Mouse (Mus musculus) forebrain, embryonic 15.5 days (tissue): ENCODE data around the gene Rreb1. TPM values are rescaled to one million over a fixed set of nuclear protein-coding genes. Genes with fewer than 3 reads are reported as not detected.

Source experiments
- ATAC-seq: fragments of 200-750 bp; cut with Nextera tagmentation; replicated peaks from 2 replicates; pipeline ENCODE4 v1.8.0; 2017; ENCODE audit warnings: mild to moderate bottlenecking, moderate TSS enrichment, moderate library complexity
- H3K27ac ChIP-seq: fragments of 300-500 bp; sonication (generic); replicated peaks from 2 replicates; pipeline ENCODE4 v1.5.1; 2015; ENCODE audit warnings: mild to moderate bottlenecking, inconsistent platforms
- H3K27me3 ChIP-seq: fragments of 300-500 bp; sonication (generic); 2 replicates; pipeline ENCODE4 v1.6.1; 2015; ENCODE audit warnings: inconsistent platforms
- H3K36me3 ChIP-seq: fragments of 300-500 bp; sonication (generic); 2 replicates; pipeline ENCODE4 v1.6.1; 2015; ENCODE audit warnings: mild to moderate bottlenecking, inconsistent platforms
- H3K4me1 ChIP-seq: fragments of 300-500 bp; sonication (generic); 2 replicates; pipeline ENCODE4 v1.6.1; 2015; ENCODE audit warnings: inconsistent platforms
- H3K4me2 ChIP-seq: fragments of 300-500 bp; sonication (generic); replicated peaks from 2 replicates; pipeline ENCODE4 v1.6.1; 2015; ENCODE audit warnings: mild to moderate bottlenecking, inconsistent platforms
- H3K4me3 ChIP-seq: fragments of 300-500 bp; sonication (generic); 2 replicates; pipeline ENCODE4 v1.5.1; 2015; ENCODE audit warnings: mild to moderate bottlenecking, inconsistent platforms
- H3K9ac ChIP-seq: fragments of 300-500 bp; sonication (generic); replicated peaks from 2 replicates; pipeline ENCODE4 v1.6.1; 2015; ENCODE audit warnings: mild to moderate bottlenecking, inconsistent platforms
- H3K9me3 ChIP-seq: fragments of 300-500 bp; sonication (generic); 2 replicates; pipeline ENCODE4 v1.6.1; 2016; ENCODE audit warnings: inconsistent platforms
- WGBS: fragments of 180-500 bp; shearing (Covaris S2); methylation state at CpG from one replicate; pipeline ENCODE4 v1.1.7; 2015; ENCODE audit warnings: mixed read lengths; 5-methylcytosine and 5-hydroxymethylcytosine counted together
- polyA plus RNA-seq: library from polyadenylated mRNA; unstranded; fragments of >200 nt; fragmentation: Nextera tagmentation; extraction: Ambion mirVana; gene quantifications from 2 replicates; pipeline ENCODE4 v1.2.1, GENCODE M21; 2015

Gene Rreb1
- polyA plus RNA-seq, 1 experiment from 2014 or later, result 1.8 TPM

GRCm38 (mm10) chr13:37876366-37876765 lies 98.2 kb downstream of the Rreb1 start:
- H3K9ac ChIP-seq, result no peak overlapping the region
- H3K9me3 ChIP-seq, result no peaks in the 10 kb centered on the region
- H3K27me3 ChIP-seq, result no peaks in the 10 kb centered on the region
- 79% methylated on average over 5 of the region's 5 CpGs for WGBS
- H3K27ac ChIP-seq, result no peak overlapping the region
- ATAC-seq, result no peak
- no peak overlapping the region for H3K4me2 ChIP-seq
- H3K4me3 ChIP-seq, result no peak overlapping the region
- H3K36me3 ChIP-seq, result no peaks in the 10 kb centered on the region
- H3K4me1 ChIP-seq, result no peaks in the 10 kb centered on the region

GRCm38 (mm10) chr13:37876836-37877235 lies 98.6 kb downstream of the Rreb1 start:
- Histone ChIP-seq H3K4me3 (no peak overlapping the region), H3K9ac (no peak overlapping the region), H3K4me2 (no peak overlapping the region), H3K27me3 (no peaks in the 10 kb centered on the region), H3K27ac (no peak overlapping the region), H3K36me3 (no peaks in the 10 kb centered on the region), H3K4me1 (no peaks in the 10 kb centered on the region), H3K9me3 (no peaks in the 10 kb centered on the region)
- no peak for ATAC-seq
- 63% methylated on average over 4 of the region's 4 CpGs for WGBS

- Histone ChIP-seq H3K4me1 (no peaks in the 10 kb centered on the region), H3K9me3 (no peaks in the 10 kb centered on the region), H3K9ac (no peak overlapping the region), H3K4me2 (no peak overlapping the region), H3K4me3 (no peak overlapping the region), H3K36me3 (no peaks in the 10 kb centered on the region), H3K27ac (no peak overlapping the region), H3K27me3 (no peaks in the 10 kb centered on the region)
- no peak for ATAC-seq
- WGBS, result 72% methylated on average over 3 of the region's 3 CpGs
These were observed 99.0 kb downstream of the Rreb1 start for GRCm38 (mm10) chr13:37877241-37877640.

- H3K36me3 ChIP-seq, result no peaks in the 10 kb centered on the region
- H3K4me3 ChIP-seq, result no peak overlapping the region
- no peak overlapping the region for H3K9ac ChIP-seq
- H3K4me2 ChIP-seq, result no peak overlapping the region
- H3K9me3 ChIP-seq, result no peaks in the 10 kb centered on the region
- H3K27ac ChIP-seq, result no peak overlapping the region
- H3K4me1 ChIP-seq, result no peaks in the 10 kb centered on the region
- WGBS, result 93% methylated on average over 2 of the region's 2 CpGs
- no peak for ATAC-seq
- no peaks in the 10 kb centered on the region for H3K27me3 ChIP-seq
These were observed 100.7 kb downstream of the Rreb1 start for GRCm38 (mm10) chr13:37878918-37879331.

- Histone ChIP-seq H3K27ac (no peak overlapping the region), H3K9me3 (no peaks in the 10 kb centered on the region), H3K9ac (no peak overlapping the region), H3K4me1 (no peaks in the 10 kb centered on the region), H3K4me3 (no peak overlapping the region), H3K4me2 (no peak overlapping the region), H3K36me3 (no peaks in the 10 kb centered on the region), H3K27me3 (no peaks in the 10 kb centered on the region)
- WGBS, result 73% methylated on average over 5 of the region's 5 CpGs
- no peak for ATAC-seq
These were observed 101.4 kb downstream of the Rreb1 start for GRCm38 (mm10) chr13:37879556-37879955.

GRCm38 (mm10) chr13:37880035-37880434 lies 101.8 kb downstream of the Rreb1 start:
- Histone ChIP-seq H3K9ac (no peak overlapping the region), H3K36me3 (no peaks in the 10 kb centered on the region), H3K4me3 (no peak overlapping the region), H3K4me1 (no peaks in the 10 kb centered on the region), H3K27ac (no peak overlapping the region), H3K4me2 (no peak overlapping the region), H3K27me3 (no peaks in the 10 kb centered on the region), H3K9me3 (no peaks in the 10 kb centered on the region)
- 33% methylated on average over 1 of the region's 1 CpGs for WGBS
- ATAC-seq, result no peak

- H3K27ac ChIP-seq, result no peak overlapping the region
- no peak overlapping the region for H3K4me2 ChIP-seq
- H3K4me1 ChIP-seq, result no peaks in the 10 kb centered on the region
- ATAC-seq, result no peak
- no peaks in the 10 kb centered on the region for H3K9me3 ChIP-seq
- WGBS, result 83% methylated on average over 9 of the region's 9 CpGs
- H3K4me3 ChIP-seq, result no peak overlapping the region
- no peaks in the 10 kb centered on the region for H3K27me3 ChIP-seq
- no peaks in the 10 kb centered on the region for H3K36me3 ChIP-seq
- H3K9ac ChIP-seq, result no peak overlapping the region
These were observed 102.5 kb downstream of the Rreb1 start for GRCm38 (mm10) chr13:37880581-37881130.

- no peak overlapping the region for H3K4me2 ChIP-seq
- no peak overlapping the region for H3K9ac ChIP-seq
- H3K9me3 ChIP-seq, result no peaks in the 10 kb centered on the region
- no peaks in the 10 kb centered on the region for H3K27me3 ChIP-seq
- H3K4me1 ChIP-seq, result no peaks in the 10 kb centered on the region
- ATAC-seq, result no peak
- H3K27ac ChIP-seq, result no peak overlapping the region
- H3K4me3 ChIP-seq, result no peak overlapping the region
- WGBS, result 90% methylated on average over 8 of the region's 8 CpGs
- no peaks in the 10 kb centered on the region for H3K36me3 ChIP-seq
These were observed 104.3 kb downstream of the Rreb1 start for GRCm38 (mm10) chr13:37882521-37882920.

GRCm38 (mm10) chr13:37883008-37883407 lies 104.8 kb downstream of the Rreb1 start:
- H3K9ac ChIP-seq, result no peak overlapping the region
- no peak overlapping the region for H3K4me3 ChIP-seq
- no peak overlapping the region for H3K27ac ChIP-seq
- no peak overlapping the region for H3K4me2 ChIP-seq
- no peaks in the 10 kb centered on the region for H3K36me3 ChIP-seq
- no peaks in the 10 kb centered on the region for H3K4me1 ChIP-seq
- no peak for ATAC-seq
- no peaks in the 10 kb centered on the region for H3K27me3 ChIP-seq
- no peaks in the 10 kb centered on the region for H3K9me3 ChIP-seq
- 90% methylated on average over 5 of the region's 5 CpGs for WGBS

GRCm38 (mm10) chr13:37885392-37885791 lies 107.2 kb downstream of the Rreb1 start:
- Histone ChIP-seq H3K27me3 (no peaks in the 10 kb centered on the region), H3K4me3 (no peak overlapping the region), H3K36me3 (no peaks in the 10 kb centered on the region), H3K9me3 (no peaks in the 10 kb centered on the region), H3K4me1 (no peaks in the 10 kb centered on the region), H3K4me2 (no peak overlapping the region), H3K9ac (no peak overlapping the region), H3K27ac (no peak overlapping the region)
- ATAC-seq, result no peak
- WGBS, result 86% methylated on average over 2 of the region's 2 CpGs

GRCm38 (mm10) chr13:37886024-37886423 lies 107.8 kb downstream of the Rreb1 start:
- no peak overlapping the region for H3K9ac ChIP-seq
- no peak for ATAC-seq
- no peaks in the 10 kb centered on the region for H3K4me1 ChIP-seq
- H3K36me3 ChIP-seq, result no peaks in the 10 kb centered on the region
- H3K27ac ChIP-seq, result no peak overlapping the region
- H3K4me3 ChIP-seq, result no peak overlapping the region
- 85% methylated on average over 6 of the region's 6 CpGs for WGBS
- no peaks in the 10 kb centered on the region for H3K27me3 ChIP-seq
- no peak overlapping the region for H3K4me2 ChIP-seq
- no peaks in the 10 kb centered on the region for H3K9me3 ChIP-seq

GRCm38 (mm10) chr13:37894756-37895155 lies 116.6 kb downstream of the Rreb1 start:
- WGBS, result 88% methylated on average over 8 of the region's 8 CpGs
- no peak overlapping the region for H3K9ac ChIP-seq
- H3K36me3 ChIP-seq, result no peaks in the 10 kb centered on the region
- ATAC-seq, result no peak
- H3K9me3 ChIP-seq, result no peaks in the 10 kb centered on the region
- no peaks in the 10 kb centered on the region for H3K4me1 ChIP-seq
- H3K27ac ChIP-seq, result no peak overlapping the region
- no peak overlapping the region for H3K4me3 ChIP-seq
- no peak overlapping the region for H3K4me2 ChIP-seq
- no peaks in the 10 kb centered on the region for H3K27me3 ChIP-seq

- Histone ChIP-seq H3K9me3 (no peaks in the 10 kb centered on the region), H3K4me2 (no peak overlapping the region), H3K27ac (no peak overlapping the region), H3K4me1 (no peaks in the 10 kb centered on the region), H3K36me3 (no peaks in the 10 kb centered on the region), H3K9ac (no peak overlapping the region), H3K4me3 (no peak overlapping the region), H3K27me3 (no peaks in the 10 kb centered on the region)
- ATAC-seq, result no peak
- WGBS, result 84% methylated on average over 6 of the region's 6 CpGs
These were observed 117.5 kb downstream of the Rreb1 start for GRCm38 (mm10) chr13:37895564-37896254.
